Mouse (Mus musculus): ENCODE data around the gene Dbi.

Dbi gene

GRCm38 (mm10) chr1:120083921-120084517 is 36.9 kb downstream of the Dbi start:
- DNase-seq (ENCODE audit: low spot score) = no peak

- peak; percentile 19 for DNase-seq (ENCODE audit: low spot score)
Observed at GRCm38 (mm10) chr1:120082957-120083585, 37.8 kb downstream of the Dbi start.

- no peak for DNase-seq (ENCODE audit: low spot score)
Observed at GRCm38 (mm10) chr1:120080632-120081031, 40.2 kb downstream of the Dbi start.

- DNase-seq (ENCODE audit: low spot score) = no peak
Observed at GRCm38 (mm10) chr1:120077746-120078410, 43.0 kb downstream of the Dbi start.

- DNase-seq (ENCODE audit: low spot score) = no peak
Observed at GRCm38 (mm10) chr1:120075507-120075906, 45.4 kb downstream of the Dbi start.

- no peak for DNase-seq (ENCODE audit: low spot score)
Observed at GRCm38 (mm10) chr1:120074931-120075330, 45.9 kb downstream of the Dbi start.

GRCm38 (mm10) chr1:120074307-120074702 is 46.6 kb downstream of the Dbi start:
- no peak for DNase-seq (ENCODE audit: low spot score)

- DNase-seq (ENCODE audit: low spot score) = peak; percentile 74
Observed at GRCm38 (mm10) chr1:120073519-120074306, 47.2 kb downstream of the Dbi start, which contains the start of gene Tmem37. Tmem37 (minus strand) TSS chr1:120074074.

GRCm38 (mm10) chr1:120072900-120073299 is 48.0 kb downstream of the Dbi start:
- peak; percentile 55 for DNase-seq (ENCODE audit: low spot score)

- no peak for DNase-seq (ENCODE audit: low spot score)
Observed at GRCm38 (mm10) chr1:120071133-120071532, 49.7 kb downstream of the Dbi start.

GRCm38 (mm10) chr1:120070168-120070567 is 50.7 kb downstream of the Dbi start:
- no peak for DNase-seq (ENCODE audit: low spot score)

- no peak for DNase-seq (ENCODE audit: low spot score)
Observed at GRCm38 (mm10) chr1:120069120-120069519, 51.8 kb downstream of the Dbi start.

- DNase-seq (ENCODE audit: low spot score) = no peak
Observed at GRCm38 (mm10) chr1:120066625-120067024, 54.3 kb downstream of the Dbi start.

GRCm38 (mm10) chr1:120066159-120066558 is 54.7 kb downstream of the Dbi start:
- DNase-seq (ENCODE audit: low spot score) = no peak

- DNase-seq (ENCODE audit: low spot score) = no peak
Observed at GRCm38 (mm10) chr1:120064036-120064682, 56.7 kb downstream of the Dbi start.

Data from urinary bladder, postnatal 14 days (tissue).